Mouse (Mus musculus): Measurements from ENCODE around the gene Zc3h14. TPM values are rescaled to one million over a fixed set of nuclear protein-coding genes. Genes with fewer than 3 reads are reported as not detected.
A peak's percentile ranks its signal among the peaks of the same experiment; 100 is the strongest.

Gene Zc3h14
- total RNA-seq, 4 experiments from 2014 or later: 100 to 108 (median 104) TPM

- DNase-seq (ENCODE audit: low spot score in 2 of 2): no peak
Observed at GRCm38 (mm10) chr12:98737801-98738350, 8.9 kb upstream of the Zc3h14 start.

GRCm38 (mm10) chr12:98741011-98741501 is 5.7 kb upstream of the Zc3h14 start:
- DNase-seq (ENCODE audit: low spot score in 2 of 2): no peak

GRCm38 (mm10) chr12:98745626-98746025 is 1.1 kb upstream of the Zc3h14 start:
- no peak for DNase-seq (ENCODE audit: low spot score in 2 of 2)

- peak in 1 of 2 experiments; percentile 33 for DNase-seq (ENCODE audit: low spot score in 2 of 2)
Observed at GRCm38 (mm10) chr12:98746131-98746530, 633 bp upstream of the Zc3h14 start.

GRCm38 (mm10) chr12:98747380-98747753 is 603 bp downstream of the Zc3h14 start:
- DNase-seq (ENCODE audit: low spot score in 2 of 2): no peak

- no peak for DNase-seq (ENCODE audit: low spot score in 2 of 2)
Observed at GRCm38 (mm10) chr12:98757636-98758035, 10.9 kb downstream of the Zc3h14 start.

GRCm38 (mm10) chr12:98759700-98760099 is 12.9 kb downstream of the Zc3h14 start:
- no peak for DNase-seq (ENCODE audit: low spot score in 2 of 2)

- DNase-seq (ENCODE audit: low spot score in 2 of 2): no peak
Observed at GRCm38 (mm10) chr12:98766241-98766640, 19.5 kb downstream of the Zc3h14 start.

- no peak for DNase-seq (ENCODE audit: low spot score in 2 of 2)
Observed at GRCm38 (mm10) chr12:98777509-98777908, 30.7 kb downstream of the Zc3h14 start.

- no peak for DNase-seq (ENCODE audit: low spot score in 2 of 2)
Observed at GRCm38 (mm10) chr12:98779148-98779547, 32.4 kb downstream of the Zc3h14 start.

GRCm38 (mm10) chr12:98784251-98784650 is 37.5 kb downstream of the Zc3h14 start:
- DNase-seq (ENCODE audit: low spot score in 2 of 2): no peak

- no peak for DNase-seq (ENCODE audit: low spot score in 2 of 2)
Observed at GRCm38 (mm10) chr12:98795731-98796318, 49.1 kb downstream of the Zc3h14 start.

GRCm38 (mm10) chr12:98800334-98800733 is 53.6 kb downstream of the Zc3h14 start:
- DNase-seq (ENCODE audit: low spot score in 2 of 2): no peak

GRCm38 (mm10) chr12:98802245-98802644 is 55.5 kb downstream of the Zc3h14 start:
- DNase-seq (ENCODE audit: low spot score in 2 of 2): no peak

- DNase-seq (ENCODE audit: low spot score in 2 of 2): no peak
Observed at GRCm38 (mm10) chr12:98804078-98804748, 57.4 kb downstream of the Zc3h14 start.

- DNase-seq (ENCODE audit: low spot score in 2 of 2): no peak
Observed at GRCm38 (mm10) chr12:98820781-98821180, 74.0 kb downstream of the Zc3h14 start.

GRCm38 (mm10) chr12:98831122-98831521 is 84.4 kb downstream of the Zc3h14 start:
- DNase-seq (ENCODE audit: low spot score in 2 of 2): no peak

- DNase-seq (ENCODE audit: low spot score in 2 of 2): no peak
Observed at GRCm38 (mm10) chr12:98832929-98833598, 86.3 kb downstream of the Zc3h14 start.

- DNase-seq (ENCODE audit: low spot score in 2 of 2): no peak
Observed at GRCm38 (mm10) chr12:98833901-98834300, 87.1 kb downstream of the Zc3h14 start.

GRCm38 (mm10) chr12:98834879-98835278 is 88.1 kb downstream of the Zc3h14 start:
- no peak for DNase-seq (ENCODE audit: low spot score in 2 of 2)

- no peak for DNase-seq (ENCODE audit: low spot score in 2 of 2)
Observed at GRCm38 (mm10) chr12:98835466-98835865, 88.7 kb downstream of the Zc3h14 start.

All from left cerebral cortex, adult 8-10 months (tissue).